Mouse (Mus musculus) spleen, postnatal 4 days (tissue): Measurements from ENCODE around the gene Unkl.
A peak's percentile ranks its signal among the peaks of the same experiment; 100 is the strongest.

Experiments
- DNase-seq, 2 experiments: peaks; one replicate each; pipeline ENCODE4 v3.0.0; 2022; ENCODE audit warnings: low spot score in 2 of 2

Unkl gene

DNA sequence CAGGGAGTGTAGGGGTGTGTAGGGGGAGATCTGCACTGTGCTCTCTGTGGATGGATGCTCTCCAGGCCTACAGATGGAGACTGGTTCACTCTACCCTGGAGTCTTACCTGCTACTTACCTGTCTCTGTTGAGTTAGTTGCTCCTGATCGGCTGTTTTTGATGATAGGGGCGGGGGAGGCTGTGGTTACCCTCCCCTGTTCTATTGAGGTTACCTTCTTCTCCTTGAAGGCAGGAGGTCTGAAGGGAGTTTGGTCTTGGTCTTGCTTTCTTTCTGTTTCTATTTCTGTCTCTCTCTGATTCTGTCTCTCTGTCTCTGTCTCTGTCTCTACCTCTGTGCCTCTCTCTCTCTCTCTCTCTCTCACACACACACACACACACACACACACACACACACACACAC lies 66.9 kb downstream of the Unkl start:
- DNase-seq, result no peak

DNA sequence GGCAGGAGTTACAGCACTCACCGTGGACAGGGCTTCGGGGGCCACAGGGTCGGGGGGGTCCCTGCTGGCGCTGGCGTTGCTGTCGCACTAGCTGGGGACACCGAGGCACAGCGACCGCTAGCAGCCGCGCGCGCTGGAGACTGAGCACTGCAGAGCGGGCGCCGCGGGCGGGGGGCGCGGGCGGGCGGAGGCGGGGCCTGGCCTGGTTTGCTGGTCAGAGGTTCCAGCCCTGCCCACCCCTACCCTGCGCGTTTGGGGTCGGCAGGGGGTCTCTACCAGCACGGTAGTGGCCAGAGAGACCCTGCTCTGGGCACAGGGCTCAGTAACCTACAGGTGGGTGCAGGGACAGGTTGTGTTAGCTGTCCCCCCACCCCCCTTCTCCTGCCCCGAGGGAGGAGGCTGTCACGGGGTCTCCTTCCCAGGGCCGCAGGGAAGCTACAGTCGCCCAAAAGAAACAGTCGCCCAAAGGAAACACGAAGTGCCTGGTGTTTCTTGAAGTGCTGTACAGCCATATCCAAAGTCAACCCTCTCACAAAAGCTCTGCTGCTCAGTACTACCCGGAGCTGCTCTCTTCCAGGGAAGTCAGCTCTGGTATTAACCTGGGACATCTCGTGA lies 68.0 kb downstream of the Unkl start, which contains the start of gene Baiap3:
TSS of gene Baiap3 (minus strand) at position 225 of the 615 bp plus-strand sequence.
- no peak for DNase-seq

DNA sequence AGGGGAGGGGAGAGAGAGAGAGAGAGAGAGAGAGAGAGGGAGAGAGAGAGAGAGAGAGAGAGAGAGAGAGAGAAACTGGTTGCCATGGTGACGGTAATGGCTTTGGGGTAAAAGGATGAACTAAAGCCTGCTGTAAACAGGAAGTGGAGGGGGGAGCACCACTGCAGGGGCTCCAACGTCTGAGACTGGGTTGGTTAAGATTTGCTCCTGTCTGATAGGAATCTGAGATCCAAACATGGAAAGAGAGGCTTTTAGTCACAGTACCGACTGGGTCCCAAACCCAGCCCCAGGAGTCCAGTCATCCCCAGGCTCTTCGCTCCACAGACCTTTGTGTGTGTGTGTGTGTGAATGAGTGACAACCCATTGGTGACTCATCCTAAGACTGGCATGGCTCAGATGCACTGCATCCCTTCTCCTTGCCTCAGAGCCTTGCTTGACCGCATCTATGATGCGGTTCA lies 69.6 kb downstream of the Unkl start:
- DNase-seq, result no peak

DNA sequence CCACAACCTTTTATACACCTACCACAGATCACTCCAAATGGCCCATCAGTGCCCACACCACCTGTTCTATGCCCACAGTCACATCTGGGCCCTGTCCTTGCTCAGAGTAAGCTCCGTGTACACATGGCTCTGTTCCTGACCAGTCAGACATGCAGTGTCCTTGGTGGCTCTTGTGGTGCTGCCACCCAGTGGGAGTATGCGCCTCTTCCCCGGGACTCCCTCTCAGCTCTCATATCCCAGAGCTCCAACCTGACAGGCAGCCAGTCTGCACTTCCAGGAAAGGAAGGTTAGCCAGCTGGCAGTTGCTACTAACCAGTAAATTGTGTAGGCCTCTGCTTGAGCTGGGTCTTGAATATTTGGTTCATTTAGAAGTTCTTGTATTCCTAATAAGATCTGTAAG lies 76.3 kb downstream of the Unkl start:
- DNase-seq, result no peak

DNA sequence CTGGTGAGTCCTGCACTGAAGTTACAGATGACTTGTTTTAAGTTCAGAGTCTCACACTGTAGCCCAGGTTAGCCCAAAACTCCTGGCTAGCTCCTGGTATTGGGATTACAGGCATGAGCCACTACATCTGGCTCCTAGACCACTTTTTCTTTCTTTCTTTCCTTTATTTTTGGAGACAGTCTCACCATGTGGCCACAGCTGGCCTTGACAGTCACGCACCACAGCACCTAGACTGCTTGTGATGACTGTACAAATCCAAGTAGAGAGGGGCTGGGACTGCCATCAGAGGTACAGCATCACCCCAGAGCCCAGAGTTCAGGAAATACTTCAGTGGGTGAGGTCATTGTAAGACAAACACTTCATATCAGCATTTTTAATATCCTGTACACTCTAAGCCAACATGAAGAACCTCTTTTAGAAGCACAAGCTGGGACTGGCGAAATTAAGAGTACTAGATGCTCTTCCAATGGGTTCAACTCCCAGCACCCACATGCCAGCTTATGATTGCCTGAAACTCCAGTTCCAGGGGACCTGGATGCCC lies 82.7 kb downstream of the Unkl start:
- no peak for DNase-seq

DNA sequence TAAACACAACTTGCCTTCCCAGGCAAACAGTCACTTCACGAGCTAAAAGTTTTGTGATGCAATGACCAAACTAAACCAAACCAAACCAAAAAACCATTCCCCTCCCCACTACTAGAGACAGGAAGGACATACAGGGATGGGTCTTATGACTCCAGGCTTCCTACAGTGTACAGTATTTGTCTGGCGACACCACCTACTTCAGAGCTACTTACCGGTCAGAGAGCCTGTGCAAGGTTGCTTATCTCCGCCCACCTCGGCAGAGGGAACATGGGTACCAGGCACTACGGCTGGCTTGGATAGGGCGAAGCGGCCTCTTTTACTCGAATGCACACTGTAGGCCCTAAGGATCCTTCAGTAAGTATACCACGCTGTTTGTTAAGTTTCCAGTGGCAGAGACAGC lies 84.1 kb downstream of the Unkl start:
- DNase-seq, result peak; percentile 49 to 73

DNA sequence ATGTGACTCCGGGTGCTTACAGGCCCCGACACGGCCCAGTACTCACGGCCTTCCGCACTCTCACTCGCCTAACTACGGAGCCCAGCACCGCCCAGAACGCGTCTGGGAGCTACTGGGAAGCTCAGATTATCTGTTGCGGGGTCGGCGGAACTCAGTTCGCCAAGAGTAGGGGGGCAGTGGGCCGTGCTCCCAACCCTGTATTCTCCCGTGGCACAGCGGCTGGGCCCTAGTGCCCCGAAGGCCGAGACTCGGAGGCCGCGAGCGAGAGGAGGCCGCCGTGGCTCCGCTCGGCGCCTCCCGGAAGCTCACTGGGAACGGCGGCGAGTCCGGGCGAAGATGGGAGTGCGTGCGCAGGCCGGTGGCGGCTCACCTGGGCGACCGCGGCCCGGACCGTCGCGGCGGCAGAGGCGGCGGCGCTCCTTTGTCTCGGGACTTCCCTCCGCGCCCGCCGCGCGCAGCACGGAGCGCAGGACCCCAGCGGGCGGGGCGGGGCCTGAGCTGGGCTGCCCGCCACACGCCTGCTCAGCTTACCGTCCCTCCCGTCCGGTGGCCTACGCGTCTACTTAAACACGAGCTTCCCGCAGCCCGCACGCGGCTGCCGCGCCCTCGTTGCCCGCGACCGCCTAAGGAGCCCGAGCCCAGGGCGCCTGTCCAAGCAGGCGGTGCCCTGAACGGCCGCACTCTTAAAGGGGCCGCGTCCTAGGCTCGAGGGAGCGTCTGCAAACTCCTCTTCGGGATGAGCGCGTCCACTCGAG lies 84.9 kb downstream of the Unkl start:
- peak; percentile 85 to 94 for DNase-seq

DNA sequence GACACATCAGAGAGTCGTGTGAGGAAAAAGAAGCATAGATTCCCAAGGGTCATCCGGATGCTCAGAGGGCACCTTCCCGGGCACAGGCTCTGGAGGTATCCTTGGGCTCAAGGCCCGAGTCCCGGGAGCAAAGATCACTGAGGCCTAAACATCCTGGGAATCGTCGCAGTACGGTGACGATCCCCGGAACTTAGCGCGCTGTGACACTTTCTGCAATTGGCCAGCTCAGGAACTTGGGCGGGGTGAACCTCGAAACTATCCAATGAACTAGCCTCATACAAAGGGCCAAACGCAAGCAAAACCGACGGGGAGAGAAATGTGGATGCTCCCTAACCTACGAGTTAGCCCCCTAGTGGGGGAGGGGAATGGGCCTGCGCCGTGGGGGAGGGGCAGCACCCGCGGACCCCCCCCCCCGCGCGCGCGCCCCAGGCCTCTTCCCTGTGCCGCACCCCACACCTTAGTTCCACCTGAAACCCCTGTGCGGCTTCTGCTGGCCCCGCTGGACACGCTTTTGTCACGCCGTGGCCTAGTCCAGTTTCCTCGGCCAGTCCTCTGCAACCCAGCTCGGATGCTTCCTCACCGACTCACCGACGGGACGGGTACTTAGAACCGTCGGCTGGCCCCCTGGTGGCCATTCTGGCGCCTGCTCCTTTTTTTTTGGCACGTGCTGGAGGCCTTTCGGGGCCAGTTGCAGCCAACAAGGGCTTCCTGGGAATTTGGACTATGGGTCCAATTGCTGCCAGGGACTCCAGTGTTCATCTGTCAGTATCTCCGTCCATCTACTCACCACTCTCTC lies 85.7 kb downstream of the Unkl start:
- DNase-seq, result peak; percentile 94 to 97

DNA sequence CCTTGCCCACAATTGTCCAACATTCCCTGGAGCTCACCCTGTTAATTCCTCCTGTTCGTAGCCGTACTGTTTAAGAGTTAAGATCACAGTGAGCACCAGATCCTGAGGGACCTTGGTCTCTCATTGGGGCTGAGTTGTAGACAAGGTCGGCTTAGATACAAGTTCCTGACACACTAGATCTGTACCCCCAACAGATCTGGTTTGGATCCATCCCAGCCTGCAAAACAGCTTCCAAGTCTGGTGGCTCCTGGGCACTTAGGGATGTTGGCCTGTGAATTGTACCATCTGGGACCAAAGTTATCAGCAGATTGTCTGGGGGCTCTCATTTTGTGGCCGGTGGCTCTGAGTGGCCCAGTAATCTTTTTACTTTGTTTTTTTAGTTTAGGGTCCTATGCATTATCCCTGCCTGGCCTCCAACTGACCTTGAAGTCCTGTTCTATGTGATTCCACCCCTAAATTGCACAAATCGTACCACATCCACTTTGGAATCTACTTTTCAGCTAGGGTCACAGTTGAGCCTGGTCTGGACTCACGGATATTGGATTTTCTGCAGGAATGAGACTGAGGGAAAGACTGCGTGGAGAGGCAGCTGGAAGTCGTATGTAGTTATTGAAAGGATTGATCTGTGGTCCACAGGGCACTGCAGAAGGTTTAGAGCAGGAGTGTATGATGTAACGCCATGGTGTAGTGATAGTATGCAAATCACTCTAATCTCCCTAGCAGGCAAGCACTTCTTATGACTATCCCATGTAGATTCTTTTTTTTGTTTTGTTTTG lies 86.6 kb downstream of the Unkl start, which contains the start of gene Ube2i:
TSS of gene Ube2i (minus strand) at position 52 of the 776 bp plus-strand sequence.
- DNase-seq, result no peak

DNA sequence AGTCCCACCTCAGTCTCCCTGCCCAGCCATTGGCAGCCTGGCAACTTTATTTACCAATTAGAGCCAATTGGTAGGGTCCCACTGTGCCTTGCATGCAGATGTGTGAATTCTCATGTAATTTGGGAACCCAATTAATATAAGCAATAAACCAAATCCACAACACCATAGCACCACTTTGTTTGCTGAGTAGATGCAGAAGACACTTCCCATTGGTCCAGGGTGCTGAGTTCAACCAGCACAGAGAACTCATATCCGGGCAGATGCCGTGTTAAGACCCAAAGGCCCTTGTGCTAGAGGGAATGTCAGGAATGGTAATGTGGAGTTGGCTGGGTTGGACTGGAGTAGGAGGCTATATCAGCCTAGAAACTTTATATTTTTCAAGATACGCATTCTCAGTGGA lies 87.6 kb downstream of the Unkl start:
- no peak for DNase-seq

DNA sequence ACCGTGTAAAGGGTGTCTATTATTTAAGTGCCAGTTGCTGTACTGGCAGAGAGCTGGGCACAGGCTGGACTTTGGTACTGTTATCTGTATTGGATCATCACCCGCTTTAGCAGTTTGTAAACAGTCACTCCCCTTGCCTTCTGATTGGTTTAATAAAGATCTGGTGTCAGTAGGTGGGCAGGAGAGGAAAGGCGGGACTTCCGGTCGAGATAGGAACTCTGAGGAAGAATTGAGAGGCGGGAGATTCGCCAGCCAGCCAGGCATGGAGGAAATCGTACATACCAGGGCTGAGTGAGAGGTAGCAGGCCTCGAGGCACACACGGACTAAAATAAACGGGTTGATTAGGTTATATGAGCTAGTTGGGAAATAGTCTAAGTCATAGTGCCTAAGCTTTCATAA lies 93.9 kb downstream of the Unkl start:
- peak in 1 of 2 experiments; percentile 48 for DNase-seq
